Mouse (Mus musculus) CH12F3 (cell line): ENCODE data around the gene Fancc.
"Not testable (repeated sequence)": the region's sequence is repeated elsewhere in the genome, so short reads cannot be mapped to it uniquely, and the experiment has no call there.

Experiments used
- in situ Hi-C: fragments of 300-500 bp; cut with MboI; formaldehyde crosslinking; loops from 2 replicates; pipeline ENCODE4 v1.14.3; 2020; ENCODE audit warnings: low sequenced_read_pairs

The Fancc gene

GRCm38 (mm10) chr13:63323286-63324075 lies 173.6 kb downstream of the Fancc start:
- in situ Hi-C loops = loop anchor here (10.0 kb wide), 2 partner anchors 279 to 399 kb away; no protein-coding TSS in a partner anchor

GRCm38 (mm10) chr13:63322756-63323155 lies 174.3 kb downstream of the Fancc start:
- in situ Hi-C loops = loop anchor here (10.0 kb wide), 2 partner anchors 278 to 398 kb away; no protein-coding TSS in a partner anchor

- in situ Hi-C loops = loop anchor here (10.0 kb wide), 2 partner anchors 277 to 397 kb away; no protein-coding TSS in a partner anchor
Observed at GRCm38 (mm10) chr13:63321689-63322088, 175.4 kb downstream of the Fancc start.

- in situ Hi-C loops = loop anchor here (10.0 kb wide), 2 partner anchors 275 to 395 kb away; no protein-coding TSS in a partner anchor
Observed at GRCm38 (mm10) chr13:63319814-63320213, 177.3 kb downstream of the Fancc start.

- in situ Hi-C loops = no loop called here
Observed at GRCm38 (mm10) chr13:63317681-63318104, 179.4 kb downstream of the Fancc start.

GRCm38 (mm10) chr13:63316407-63316806 lies 180.7 kb downstream of the Fancc start:
- in situ Hi-C loops = no loop called here

- in situ Hi-C loops = no loop called here
Observed at GRCm38 (mm10) chr13:63315777-63316176, 181.3 kb downstream of the Fancc start.

- in situ Hi-C loops = not testable (repeated sequence)
Observed at GRCm38 (mm10) chr13:63315111-63315510, 182.0 kb downstream of the Fancc start.

GRCm38 (mm10) chr13:63314608-63314920 lies 182.5 kb downstream of the Fancc start:
- in situ Hi-C loops = no loop called here

- in situ Hi-C loops = no loop called here
Observed at GRCm38 (mm10) chr13:63313748-63314607, 183.1 kb downstream of the Fancc start.

- in situ Hi-C loops = no loop called here
Observed at GRCm38 (mm10) chr13:63313247-63313646, 183.8 kb downstream of the Fancc start.

GRCm38 (mm10) chr13:63311156-63311555 lies 185.9 kb downstream of the Fancc start:
- in situ Hi-C loops = no loop called here

- in situ Hi-C loops = no loop called here
Observed at GRCm38 (mm10) chr13:63309563-63309962, 187.5 kb downstream of the Fancc start.

GRCm38 (mm10) chr13:63306768-63307167 lies 190.3 kb downstream of the Fancc start:
- in situ Hi-C loops = no loop called here

- in situ Hi-C loops = no loop called here
Observed at GRCm38 (mm10) chr13:63305160-63306011, 191.7 kb downstream of the Fancc start.

GRCm38 (mm10) chr13:63304799-63305159 lies 192.3 kb downstream of the Fancc start:
- in situ Hi-C loops = no loop called here

GRCm38 (mm10) chr13:63304124-63304792 lies 192.8 kb downstream of the Fancc start:
- in situ Hi-C loops = no loop called here

- in situ Hi-C loops = no loop called here
Observed at GRCm38 (mm10) chr13:63302381-63302780, 194.7 kb downstream of the Fancc start.

GRCm38 (mm10) chr13:63301764-63302209 lies 195.3 kb downstream of the Fancc start:
- in situ Hi-C loops = no loop called here

GRCm38 (mm10) chr13:63300929-63301328 lies 196.1 kb downstream of the Fancc start:
- in situ Hi-C loops = no loop called here
